Mouse (Mus musculus) thymus, postnatal 25 days (tissue): ENCODE measurements at regions not wholly inside any gene's neighbourhood (a gene's known extent, or its start where the extent isn't known, plus 50 kb on each side); places are given as distances from the start of the nearest gene placed in this dataset.
"Not testable (repeated sequence)": the region's sequence is repeated elsewhere in the genome, so short reads cannot be mapped to it uniquely, and the experiment has no call there.

Experiments
- DNase-seq: peaks from one replicate; pipeline ENCODE4 v3.0.0; 2022

DNA sequence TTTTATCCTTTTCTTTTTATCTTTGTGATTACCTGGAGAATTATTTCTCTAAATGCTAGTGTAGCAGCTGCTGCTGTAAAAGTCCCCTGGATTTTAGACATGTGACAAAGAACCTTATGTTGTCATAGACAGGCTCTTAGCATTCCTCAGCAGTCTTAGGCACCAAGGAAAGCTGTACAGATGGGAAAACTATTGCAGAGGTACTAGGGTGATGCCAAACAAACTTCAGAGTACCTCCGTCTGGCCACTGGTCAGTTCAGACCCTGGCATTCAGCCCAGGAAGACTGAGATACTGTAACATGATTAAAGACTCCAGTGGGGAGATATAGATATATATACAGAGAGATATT, 898.6 kb downstream of the Ttll7 start:
- DNase-seq: no peak

DNA sequence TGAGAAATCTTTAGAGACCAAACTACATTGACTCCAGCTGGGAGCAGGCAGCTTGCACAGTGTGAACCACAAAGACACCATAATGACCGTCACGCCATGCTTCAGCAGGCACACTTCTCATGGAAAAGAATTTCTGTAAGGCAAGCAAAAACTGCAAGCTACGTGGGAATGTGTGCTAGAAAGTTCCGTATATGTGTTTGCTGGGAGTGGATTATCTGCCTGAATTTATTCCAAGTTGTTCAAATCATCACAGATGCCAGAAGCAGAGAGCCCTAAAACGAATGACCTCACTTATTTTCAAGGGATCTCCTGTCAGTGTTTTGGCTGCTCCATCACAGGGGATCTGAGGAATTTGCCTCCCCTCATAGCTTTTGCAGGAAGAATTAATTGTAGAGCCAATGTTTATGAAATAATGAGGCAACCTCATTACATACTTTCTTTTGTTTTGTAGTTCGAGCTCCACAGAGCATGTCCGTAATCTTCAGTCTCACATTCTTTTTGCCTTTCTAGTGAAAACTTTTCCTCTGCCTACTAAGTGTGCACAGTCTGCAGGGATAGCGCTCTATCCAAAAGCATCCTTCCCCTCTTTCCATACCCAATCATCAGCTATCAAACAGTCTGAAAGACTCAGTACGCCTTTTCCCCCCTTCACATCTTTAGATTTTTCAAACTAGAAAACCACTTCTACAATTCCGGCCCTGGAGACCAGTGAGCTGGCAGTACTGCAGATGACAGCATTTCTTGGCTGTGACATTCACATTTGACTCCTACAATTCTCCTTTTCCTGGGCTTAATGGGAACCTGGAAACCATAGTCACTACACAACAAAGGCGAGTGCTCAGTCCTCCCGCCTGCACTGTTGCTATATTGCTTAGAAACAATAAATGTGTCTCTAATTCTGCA, 898.0 kb downstream of the Ttll7 start:
- DNase-seq: no peak

GRCm38 (mm10) chr3:147749442-147749841, 897.3 kb downstream of the Ttll7 start:
- no peak for DNase-seq

DNA sequence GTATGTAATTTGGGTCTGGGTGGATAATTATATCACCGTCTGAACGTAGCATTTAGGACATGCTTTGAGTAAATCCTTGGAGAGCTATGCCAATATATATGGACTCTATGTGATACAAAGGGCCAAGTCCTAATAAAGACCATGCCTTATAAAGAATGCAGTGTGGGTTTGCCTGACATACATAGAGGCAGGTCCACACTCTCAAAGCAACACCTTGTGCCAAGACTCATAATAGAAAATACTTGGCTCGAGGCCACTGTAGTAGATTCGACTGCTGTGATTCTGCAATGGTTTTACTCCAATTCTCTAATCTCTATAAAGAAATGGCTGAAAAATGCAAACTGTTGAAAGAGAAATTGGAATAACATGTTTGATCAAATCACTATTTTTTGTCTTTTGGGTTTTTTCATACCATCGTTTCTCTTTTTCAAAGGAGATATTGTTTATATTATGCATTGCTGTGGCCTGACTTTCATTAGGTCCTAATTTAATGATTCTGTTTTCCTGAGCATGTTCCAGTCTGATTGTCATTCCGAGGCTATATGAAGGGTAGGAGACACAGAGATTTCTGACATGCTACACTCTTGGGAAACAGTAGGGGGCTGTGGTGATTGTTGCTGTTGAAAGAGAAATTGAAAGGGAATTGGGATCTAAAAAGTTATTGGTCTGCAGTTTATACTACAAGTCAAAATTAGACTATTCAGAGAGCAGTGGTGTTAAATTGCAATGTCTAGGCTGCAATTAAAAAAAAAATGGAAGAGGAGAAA, 884.7 kb downstream of the Ttll7 start:
- no peak for DNase-seq

DNA sequence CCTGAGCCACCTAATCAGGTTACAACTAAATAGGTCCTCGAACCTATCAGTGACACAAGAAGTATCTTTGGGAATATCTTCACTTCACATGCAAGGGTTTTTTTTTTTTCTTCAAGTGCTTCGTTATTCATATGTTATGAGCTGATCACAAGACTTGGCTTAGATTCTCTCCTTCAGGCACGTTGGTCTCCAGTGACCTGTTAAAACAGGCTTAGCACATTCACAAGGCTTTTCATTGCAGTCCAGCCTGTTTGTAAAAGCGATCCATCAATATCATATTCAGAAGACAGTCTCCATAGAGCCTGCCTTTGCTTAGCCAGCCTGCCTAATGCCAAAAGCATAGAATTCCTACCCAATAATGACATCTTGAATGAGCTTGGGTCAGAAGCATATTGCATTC, 864.2 kb downstream of the Ttll7 start:
- DNase-seq: no peak

GRCm38 (mm10) chr3:147707401-147707801, 855.2 kb downstream of the Ttll7 start:
- DNase-seq: no peak

- DNase-seq: no peak
Observed at GRCm38 (mm10) chr3:147683730-147684129, 831.6 kb downstream of the Ttll7 start.

- no peak for DNase-seq
Observed at GRCm38 (mm10) chr3:147680299-147680698, 828.1 kb downstream of the Ttll7 start.

DNA sequence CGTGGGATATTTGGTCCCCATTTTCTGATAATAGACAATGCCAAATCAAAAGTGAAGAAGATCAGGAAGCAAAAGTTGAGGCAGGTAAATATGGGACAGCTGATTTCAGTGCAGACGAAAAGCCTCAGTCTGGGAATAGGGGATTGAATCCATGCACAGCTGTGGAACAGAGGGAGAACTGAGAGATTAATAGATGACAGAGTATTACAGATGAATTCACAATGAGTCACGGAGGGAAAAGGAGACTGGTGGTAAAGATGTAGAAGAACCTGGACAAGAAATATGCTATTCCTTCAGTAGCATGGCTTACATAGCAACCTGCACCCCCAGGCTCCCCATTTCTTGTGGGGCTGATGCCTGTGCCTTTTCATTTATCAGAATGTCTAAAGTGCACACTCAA, 810.4 kb downstream of the Ttll7 start:
- no peak for DNase-seq

DNA sequence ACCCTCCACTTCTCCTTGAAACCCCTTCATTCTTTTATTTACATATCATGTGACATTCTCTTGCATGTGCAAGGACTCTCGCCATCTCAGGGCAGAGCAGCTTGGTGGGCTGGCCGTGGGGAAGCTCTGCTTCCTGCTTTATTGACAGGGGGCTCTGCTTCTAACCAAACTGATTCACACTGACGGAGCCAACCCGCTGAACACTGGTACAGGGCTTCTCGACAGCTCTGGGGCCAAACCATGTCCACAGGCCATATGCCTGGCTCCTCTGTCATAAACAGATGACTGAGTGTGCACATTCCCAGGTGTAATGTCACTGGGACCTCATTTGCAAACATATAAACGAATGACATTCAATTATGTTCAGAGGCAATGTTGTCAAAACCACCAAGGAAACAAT, 800.7 kb downstream of the Ttll7 start:
- no peak for DNase-seq

DNA sequence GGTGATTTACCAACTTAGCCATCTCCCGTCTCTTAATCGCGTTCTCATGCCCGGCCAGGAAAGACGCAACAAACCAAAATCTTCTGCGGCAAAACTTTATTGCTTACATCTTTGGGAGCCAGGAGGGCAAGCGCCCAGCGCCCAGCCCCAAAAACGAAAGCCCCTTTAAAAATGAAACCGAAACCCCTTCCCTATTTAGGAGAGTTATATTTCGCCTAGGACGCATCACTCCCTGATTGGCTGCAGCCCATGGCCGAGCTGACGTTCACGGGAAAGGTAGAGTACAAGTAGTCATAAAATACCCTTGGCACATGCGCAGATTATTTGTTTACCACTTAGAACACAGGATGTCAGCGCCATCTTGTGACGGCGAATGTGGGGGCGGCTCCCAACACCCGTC, 783.3 kb downstream of the Ttll7 start:
- not testable (repeated sequence) for DNase-seq

- DNase-seq: no peak
Observed at GRCm38 (mm10) chr3:147631151-147631550, 779.0 kb downstream of the Ttll7 start.

DNA sequence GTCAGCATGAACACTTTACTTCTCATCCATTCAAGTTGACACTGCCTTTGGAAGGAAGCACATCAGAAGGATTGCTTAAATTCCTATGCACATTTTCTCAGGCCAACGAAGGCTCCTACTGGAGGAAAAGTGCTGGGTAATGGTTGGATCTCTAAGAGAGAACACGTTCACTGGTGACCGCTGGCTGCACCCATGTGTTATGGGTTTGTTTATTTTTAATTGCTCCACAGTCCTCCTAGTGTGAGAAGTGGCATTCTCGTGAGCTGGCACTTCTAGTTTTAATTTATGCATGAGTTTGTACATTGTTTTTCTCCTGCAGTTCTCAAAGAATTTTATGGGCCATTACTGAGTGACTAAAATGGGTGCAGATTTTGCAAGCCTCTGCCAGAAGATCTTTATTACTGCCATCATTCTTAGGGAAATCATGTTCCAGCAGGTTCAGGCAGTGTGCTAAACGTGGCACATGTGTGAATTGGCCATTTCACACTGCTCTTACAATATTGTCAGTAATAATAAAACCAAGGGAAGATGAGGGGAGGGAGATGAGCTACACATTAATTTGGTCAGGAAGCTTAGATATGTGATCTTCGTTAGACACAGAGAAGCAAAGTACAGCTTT, 731.6 kb downstream of the Ttll7 start:
- DNase-seq: no peak

DNA sequence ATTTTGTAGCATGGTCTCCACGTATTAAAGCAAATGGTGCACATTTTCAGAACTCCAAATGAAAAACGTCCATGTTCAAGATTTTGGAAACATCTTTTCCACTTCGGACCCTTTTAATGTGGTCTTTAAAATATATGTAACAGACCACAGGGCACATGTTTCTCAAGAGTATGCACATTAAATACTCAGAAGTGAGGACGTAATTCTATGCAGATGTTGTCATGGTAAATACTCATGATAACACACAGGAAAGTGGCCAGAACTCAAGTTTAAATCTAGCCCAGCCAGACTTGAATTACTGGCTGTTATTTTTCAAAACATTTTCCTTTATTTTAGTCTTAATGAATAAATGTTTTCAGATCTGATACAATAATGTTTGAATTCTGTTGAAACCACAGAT, 719.7 kb downstream of the Ttll7 start:
- DNase-seq: no peak

- DNase-seq: no peak
Observed at GRCm38 (mm10) chr3:147545329-147546006, 693.3 kb downstream of the Ttll7 start.

- DNase-seq: no peak
Observed at GRCm38 (mm10) chr3:147542285-147542684, 690.1 kb downstream of the Ttll7 start.

GRCm38 (mm10) chr3:147537584-147537983, 685.4 kb downstream of the Ttll7 start:
- no peak for DNase-seq

DNA sequence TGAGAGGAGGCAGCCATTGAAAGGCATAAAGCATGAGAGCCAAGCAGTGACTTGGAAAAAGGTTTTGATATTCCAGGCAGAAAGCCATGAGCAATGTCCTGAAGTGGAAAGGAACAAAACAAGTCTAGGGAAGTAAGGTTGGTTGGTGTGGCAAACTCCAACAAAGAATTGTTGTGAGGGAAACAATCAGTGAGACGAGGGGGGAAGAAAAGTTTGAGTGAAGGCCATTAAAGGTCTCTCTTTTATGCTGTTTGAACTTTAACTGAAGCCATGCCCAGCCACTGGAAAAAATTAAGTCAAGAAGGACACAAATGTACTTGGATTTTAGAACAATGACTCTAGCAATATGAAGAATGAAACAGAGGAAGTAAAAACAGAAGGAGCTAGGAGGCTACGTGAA, 680.0 kb downstream of the Ttll7 start:
- no peak for DNase-seq

- no peak for DNase-seq
Observed at GRCm38 (mm10) chr3:147531608-147532180, 679.5 kb downstream of the Ttll7 start.
